Mouse (Mus musculus) hindbrain, embryonic 14.5 days (tissue): ENCODE data around the gene F830045P16Rik. TPM values are rescaled to one million over a fixed set of nuclear protein-coding genes. Genes with fewer than 3 reads are reported as not detected.

Source experiments
- ATAC-seq: fragments of 200-750 bp; cut with Nextera tagmentation; 2 replicates; pipeline ENCODE4 v1.8.0; 2017; ENCODE audit warnings: moderate number of reproducible peaks, mild to moderate bottlenecking, moderate TSS enrichment, moderate library complexity; ENCODE audit not compliant: low FRiP score
- DNase-seq: peaks from one replicate; pipeline ENCODE4 v3.0.0-alpha.2; 2015; ENCODE audit warnings: low spot score
- H3K27ac ChIP-seq: fragments of 300-500 bp; sonication (generic); 2 replicates; pipeline ENCODE4 v1.5.1; 2014; ENCODE audit warnings: mild to moderate bottlenecking, moderate library complexity
- H3K27me3 ChIP-seq: fragments of 300-500 bp; sonication (generic); 2 replicates; pipeline ENCODE4 v1.6.1; 2014; ENCODE audit warnings: mild to moderate bottlenecking, low read length, mixed read lengths; ENCODE audit not compliant: control insufficient read depth, insufficient read depth
- H3K36me3 ChIP-seq: fragments of 300-500 bp; sonication (generic); replicated peaks from 2 replicates; pipeline ENCODE4 v1.6.1; 2014; ENCODE audit not compliant: control insufficient read depth, insufficient read depth
- H3K4me1 ChIP-seq: fragments of 300-500 bp; sonication (generic); replicated peaks from 2 replicates; pipeline ENCODE4 v1.6.1; 2014; ENCODE audit warnings: antibody characterized with exemption, low read length, mixed read lengths; ENCODE audit not compliant: control insufficient read depth, insufficient read depth
- H3K4me2 ChIP-seq: fragments of 300-500 bp; sonication (generic); replicated peaks from 2 replicates; pipeline ENCODE4 v1.6.1; 2014; ENCODE audit warnings: mild to moderate bottlenecking, moderate library complexity
- H3K4me3 ChIP-seq: fragments of 300-500 bp; sonication (generic); replicated peaks from 2 replicates; pipeline ENCODE4 v1.5.1; 2014; ENCODE audit warnings: mild to moderate bottlenecking, low read length
- H3K9ac ChIP-seq: fragments of 300-500 bp; sonication (generic); 2 replicates; pipeline ENCODE4 v1.6.1; 2014
- H3K9me3 ChIP-seq: fragments of 300-500 bp; sonication (generic); 2 replicates; pipeline ENCODE4 v1.6.1; 2016; ENCODE audit warnings: low read length; ENCODE audit not compliant: control insufficient read depth
- WGBS: fragments of 180-500 bp; shearing (Covaris S2); extraction: QIAGEN DNeasy Blood & Tissue Kit; methylation state at CpG from one replicate; pipeline ENCODE4 v1.1.7; 2014; 5-methylcytosine and 5-hydroxymethylcytosine counted together
- polyA plus RNA-seq: library from polyadenylated mRNA; unstranded; fragments of >200 nt; fragmentation: Nextera tagmentation; extraction: Ambion mirVana; gene quantifications from 2 replicates; pipeline ENCODE4 v1.2.1, GENCODE M21; 2014

F830045P16Rik gene
- polyA plus RNA-seq: not detected in 2 replicates

DNA sequence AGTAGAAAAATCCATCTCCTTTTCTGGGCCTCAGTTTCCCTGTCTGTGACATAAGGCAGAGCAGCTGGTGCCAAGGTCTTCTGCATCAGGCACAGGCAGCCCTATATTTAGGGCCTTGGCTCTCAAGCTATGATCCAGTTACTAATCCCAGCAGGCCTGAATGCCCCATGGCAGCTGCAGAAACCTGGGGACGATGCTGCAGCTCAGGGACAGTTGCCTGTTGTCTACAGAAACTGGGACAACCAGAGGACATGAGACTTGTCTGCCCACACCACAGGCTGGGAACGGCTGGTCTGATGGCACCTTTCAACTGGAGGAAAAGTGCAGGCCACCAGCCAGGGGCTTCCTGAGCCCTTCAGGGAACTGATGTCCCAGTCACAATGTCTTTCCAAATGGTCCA, at the start of gene F830045P16Rik:
Gene F830045P16Rik, minus strand, starts transcription at position 226 of the 400 bp plus-strand sequence.
- ATAC-seq: no peak
- no peak for DNase-seq
- Histone ChIP-seq H3K4me2 (no peak within 1 kb of the TSS), H3K27ac (peak within 1 kb of the TSS; percentile 0; the same call in 1 of the 2 replicates), H3K4me1 (peaks cover 11% of the 10 kb centered on the region; the same call in 1 of the 2 replicates), H3K36me3 (no peaks in the 10 kb centered on the region), H3K9me3 (no peaks in the 10 kb centered on the region), H3K4me3 (no peak within 1 kb of the TSS), H3K27me3 (peaks cover 17% of the 10 kb centered on the region), H3K9ac (no peak within 1 kb of the TSS)
- 69% methylated on average over 2 of the region's 2 CpGs for WGBS

DNA sequence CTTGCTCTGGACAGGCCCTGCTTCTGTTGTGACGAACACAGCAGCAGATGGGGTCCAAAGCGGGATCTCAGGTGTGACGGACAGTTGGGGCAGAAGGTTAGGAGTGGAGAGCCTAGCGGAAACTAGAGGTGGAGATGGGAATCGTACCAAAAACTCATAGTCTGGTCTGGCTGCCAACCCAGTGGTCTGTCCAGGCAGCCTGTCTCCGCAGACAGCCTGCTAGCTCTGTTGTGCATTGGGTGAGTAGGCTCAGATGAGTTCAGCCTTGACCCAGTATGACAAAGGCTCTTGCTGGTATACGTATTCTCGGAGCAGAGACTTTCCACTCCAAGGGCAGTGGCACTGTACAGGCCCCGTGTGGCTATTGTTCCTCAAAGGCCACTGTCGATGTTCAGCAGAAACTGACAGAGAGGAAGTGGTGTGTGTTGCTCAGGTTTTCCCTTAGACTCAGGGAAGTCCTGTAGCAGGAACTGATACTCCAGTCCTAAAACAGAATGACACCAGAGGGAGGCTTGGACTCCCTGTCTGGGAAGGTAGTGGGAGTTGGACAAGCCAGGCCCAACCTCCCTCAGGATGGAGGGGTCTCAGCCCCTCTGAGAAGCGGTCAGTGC, 49.6 kb upstream of the F830045P16Rik start:
- H3K4me1 ChIP-seq: no peaks in the 10 kb centered on the region; the same call in 1 of the 2 replicates
- no peaks in the 10 kb centered on the region for H3K27me3 ChIP-seq
- H3K4me2 ChIP-seq: no peak overlapping the region
- no peak overlapping the region; the same call in 1 of the 2 replicates for H3K9ac ChIP-seq
- no peak overlapping the region for H3K4me3 ChIP-seq
- no peaks in the 10 kb centered on the region for H3K36me3 ChIP-seq
- no peaks in the 10 kb centered on the region for H3K9me3 ChIP-seq
- WGBS: 80% methylated on average over 11 of the region's 11 CpGs
- ATAC-seq (no peak), DNase-seq (no peak)
- no peak overlapping the region for H3K27ac ChIP-seq

DNA sequence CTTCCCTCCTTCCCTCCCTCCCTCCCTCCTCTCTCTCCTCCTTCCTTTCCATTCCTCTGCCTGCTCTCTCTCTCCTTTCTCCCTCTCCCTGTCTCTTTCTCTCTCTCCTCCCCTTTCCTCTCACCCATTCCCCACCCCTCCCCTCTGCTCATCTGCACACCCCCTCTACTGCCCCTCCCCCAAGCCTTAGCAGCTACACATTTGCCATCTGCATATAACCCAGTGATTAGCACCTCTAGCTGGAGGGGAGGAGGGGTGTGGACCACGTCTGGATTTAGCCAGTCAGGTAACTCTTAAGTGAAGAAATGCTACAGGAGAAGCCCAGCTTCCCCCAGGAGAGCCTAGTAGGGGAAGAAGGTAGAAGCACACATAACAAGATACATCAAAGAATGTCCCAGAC, 48.5 kb upstream of the F830045P16Rik start:
- Histone ChIP-seq H3K4me3 (no peak overlapping the region), H3K9ac (no peak overlapping the region), H3K4me1 (no peaks in the 10 kb centered on the region; the same call in 1 of the 2 replicates), H3K9me3 (no peaks in the 10 kb centered on the region), H3K27ac (no peak overlapping the region), H3K4me2 (no peak overlapping the region), H3K27me3 (no peaks in the 10 kb centered on the region), H3K36me3 (no peaks in the 10 kb centered on the region)
- no peak for DNase-seq
- ATAC-seq: no peak
- 7% methylated on average over 1 of the region's 1 CpGs for WGBS

DNA sequence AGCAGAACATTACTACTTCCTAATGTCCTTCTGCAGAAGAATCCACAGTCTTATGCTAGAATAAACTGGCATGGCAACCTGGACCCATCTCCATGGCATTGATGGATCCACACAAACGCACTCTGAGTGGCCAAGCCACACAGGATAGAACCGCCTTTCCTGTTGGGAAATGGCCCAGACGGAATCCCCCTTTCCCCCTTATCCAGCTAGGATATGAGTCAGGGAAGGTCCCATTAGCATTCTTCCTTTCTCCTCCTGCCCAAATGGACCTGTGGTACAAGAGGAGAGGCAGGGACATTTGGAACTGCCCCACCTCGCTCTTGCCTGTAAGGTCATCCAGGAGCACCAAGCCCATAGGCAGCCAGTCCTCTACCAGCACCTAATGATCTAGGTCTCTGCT, 45.9 kb upstream of the F830045P16Rik start:
- Histone ChIP-seq H3K36me3 (no peaks in the 10 kb centered on the region), H3K27me3 (no peaks in the 10 kb centered on the region), H3K9me3 (no peaks in the 10 kb centered on the region), H3K4me3 (no peak overlapping the region), H3K4me1 (no peaks in the 10 kb centered on the region; the same call in 1 of the 2 replicates), H3K4me2 (no peak overlapping the region), H3K27ac (no peak overlapping the region), H3K9ac (no peak overlapping the region)
- WGBS: 91% methylated on average over 4 of the region's 4 CpGs
- DNase-seq: no peak
- no peak for ATAC-seq

DNA sequence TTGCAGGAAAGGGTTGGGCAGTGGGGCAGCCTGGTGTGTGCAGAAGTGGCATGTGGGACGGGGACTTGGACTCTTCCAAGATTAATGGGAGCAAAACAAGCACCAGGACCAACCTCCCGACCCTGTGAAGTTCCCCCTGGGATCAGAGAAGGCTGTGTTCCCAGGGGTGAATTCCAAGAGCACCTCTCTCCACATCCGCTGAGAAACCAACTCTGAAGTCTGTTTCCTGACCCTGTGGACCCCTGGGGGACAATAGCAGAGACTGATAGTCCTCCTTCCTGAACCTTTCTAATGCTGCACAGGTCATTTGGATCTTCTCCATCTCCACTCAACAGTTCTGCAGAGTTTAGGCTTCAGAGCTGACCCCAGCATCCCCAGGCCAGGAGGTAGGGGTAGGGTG, 45.4 kb upstream of the F830045P16Rik start:
- no peak overlapping the region for H3K27ac ChIP-seq
- H3K9me3 ChIP-seq: no peaks in the 10 kb centered on the region
- no peaks in the 10 kb centered on the region for H3K27me3 ChIP-seq
- no peaks in the 10 kb centered on the region for H3K36me3 ChIP-seq
- ATAC-seq (no peak), DNase-seq (no peak)
- H3K4me3 ChIP-seq: no peak overlapping the region
- no peak overlapping the region for H3K4me2 ChIP-seq
- 50% methylated on average over 3 of the region's 3 CpGs for WGBS
- H3K9ac ChIP-seq: no peak overlapping the region
- H3K4me1 ChIP-seq: no peaks in the 10 kb centered on the region; the same call in 1 of the 2 replicates

DNA sequence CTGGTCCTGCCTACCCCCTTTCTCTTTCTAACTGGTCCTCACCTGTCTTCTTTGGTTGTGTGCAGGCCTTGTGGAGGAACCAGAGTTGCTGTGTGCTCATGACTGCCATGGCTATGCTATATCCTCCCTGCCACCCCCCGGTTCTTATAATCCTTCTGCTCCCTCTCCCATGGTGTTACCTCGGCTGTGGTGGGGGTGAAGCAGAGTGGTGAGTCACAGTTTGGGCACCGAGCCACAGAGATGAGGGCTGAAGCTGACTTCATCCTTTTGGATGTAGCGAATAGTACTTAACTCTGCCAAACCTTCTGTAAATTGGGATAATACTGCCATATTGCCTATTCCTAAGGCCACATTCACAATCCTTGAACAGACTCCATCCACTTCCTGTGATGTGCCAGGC, 44.3 kb upstream of the F830045P16Rik start:
- 90% methylated on average over 4 of the region's 4 CpGs for WGBS
- no peak overlapping the region for H3K9ac ChIP-seq
- no peak for DNase-seq

DNA sequence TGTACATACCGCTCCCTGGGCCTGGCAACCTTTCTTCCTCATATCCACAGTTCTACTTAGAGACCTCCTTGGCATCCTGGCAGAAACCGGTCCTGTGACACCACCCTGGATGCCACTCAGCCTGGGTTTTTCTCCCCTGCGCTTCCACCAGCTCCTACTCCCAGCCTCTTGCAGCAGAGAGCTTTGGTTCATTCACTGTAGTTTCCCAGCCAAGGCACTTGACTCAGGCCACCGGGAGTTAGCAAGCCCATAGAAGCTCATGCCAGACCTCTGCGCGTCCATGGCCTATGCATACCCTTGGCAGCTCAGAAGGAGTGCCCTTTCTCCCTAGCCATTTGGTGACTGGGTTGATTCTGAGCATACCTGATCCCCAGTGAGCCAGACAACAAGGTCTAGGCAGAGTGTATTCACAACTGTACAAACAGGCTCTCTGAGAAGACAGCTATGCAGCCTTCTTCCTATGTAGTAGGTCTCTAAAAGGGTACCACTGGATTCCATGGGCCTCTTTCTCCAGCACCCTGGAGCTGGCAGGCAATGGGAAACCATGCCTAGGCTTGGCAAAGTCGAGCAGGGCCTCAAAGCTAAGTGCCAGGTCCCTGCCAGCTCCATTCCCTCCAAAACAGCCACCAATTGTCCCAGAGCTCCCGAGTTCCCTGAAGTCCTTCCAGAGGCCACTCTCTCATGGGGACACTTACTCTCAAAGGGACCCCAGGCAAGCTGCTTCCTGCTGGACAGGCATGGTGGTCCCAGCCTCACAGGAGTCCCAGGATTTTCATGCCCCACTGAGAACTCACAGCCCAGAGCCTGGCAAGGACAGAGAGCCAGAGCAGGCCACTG, 40.4 kb upstream of the F830045P16Rik start:
- DNase-seq (no peak), ATAC-seq (no peak)
- Histone ChIP-seq H3K27me3 (no peaks in the 10 kb centered on the region), H3K4me1 (peaks cover 17% of the 10 kb centered on the region), H3K36me3 (no peaks in the 10 kb centered on the region), H3K27ac (no peak overlapping the region), H3K9me3 (no peaks in the 10 kb centered on the region), H3K4me3 (no peak overlapping the region), H3K9ac (no peak overlapping the region), H3K4me2 (no peak overlapping the region)
- WGBS: 83% methylated on average over 8 of the region's 8 CpGs

More for the DNA sequence above, 44.3 kb upstream of the F830045P16Rik start:
- Histone ChIP-seq H3K36me3 (no peaks in the 10 kb centered on the region), H3K4me2 (no peak overlapping the region), H3K27ac (no peak overlapping the region), H3K27me3 (no peaks in the 10 kb centered on the region), H3K9me3 (no peaks in the 10 kb centered on the region), H3K4me3 (no peak overlapping the region), H3K4me1 (no peaks in the 10 kb centered on the region; the same call in 1 of the 2 replicates)
- ATAC-seq: no peak

DNA sequence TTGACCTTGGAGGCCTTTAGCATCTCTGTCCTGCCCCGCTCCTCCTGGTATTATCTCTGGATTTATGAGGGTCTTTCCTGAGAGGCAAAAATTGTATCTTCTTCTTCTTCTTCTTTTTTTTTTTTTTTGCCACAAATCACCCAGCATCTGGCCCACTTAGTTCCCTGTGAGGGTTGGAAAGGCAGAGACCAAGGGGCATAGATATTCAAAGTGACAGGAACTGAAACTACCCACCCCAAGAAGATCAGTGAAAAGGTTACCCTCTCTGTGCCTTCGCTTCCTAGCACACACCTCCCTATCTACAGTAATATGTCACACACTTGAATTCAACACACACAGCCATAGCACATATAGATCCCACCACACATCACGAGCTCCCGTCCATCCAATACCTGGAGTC, 38.7 kb upstream of the F830045P16Rik start:
- Histone ChIP-seq H3K4me3 (no peak overlapping the region), H3K4me2 (peak overlapping the region; percentile 54), H3K27ac (peak overlapping the region; percentile 63; the same call in 1 of the 2 replicates), H3K4me1 (peaks cover 17% of the 10 kb centered on the region), H3K36me3 (no peaks in the 10 kb centered on the region), H3K9me3 (no peaks in the 10 kb centered on the region), H3K27me3 (no peaks in the 10 kb centered on the region), H3K9ac (no peak overlapping the region)
- ATAC-seq (no peak), DNase-seq (no peak)
- WGBS: 92% methylated on average over 4 of the region's 4 CpGs

DNA sequence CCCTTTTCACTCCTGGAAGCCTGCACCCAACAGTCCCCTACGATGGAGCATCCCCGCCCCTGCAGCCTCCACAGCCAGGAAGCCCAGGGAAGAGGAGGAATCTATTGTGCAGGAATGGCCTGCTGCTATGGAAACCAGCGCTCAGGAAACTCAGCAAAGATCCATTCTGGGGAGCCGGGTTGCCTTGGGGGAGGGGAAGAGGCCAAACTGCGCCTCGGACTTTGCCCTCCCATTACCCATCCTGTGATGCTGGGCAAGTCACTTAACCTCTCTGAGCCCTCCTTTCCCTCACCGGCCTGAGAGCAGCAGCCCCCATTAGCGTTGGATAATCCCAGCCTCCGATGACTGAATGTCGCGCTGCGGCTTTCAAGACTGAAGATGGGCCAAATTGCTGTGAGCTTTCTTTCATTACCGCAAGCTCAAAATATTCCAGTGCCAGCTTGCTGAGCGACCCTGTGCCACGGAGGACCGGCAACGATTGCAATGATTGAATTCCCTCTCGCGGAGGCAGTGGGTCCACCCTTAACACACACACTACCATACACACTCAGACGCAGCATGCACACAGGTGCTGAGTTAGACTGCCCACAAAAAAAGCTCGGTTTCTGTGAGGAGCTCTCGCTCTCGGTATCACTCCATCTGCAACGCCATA, 38.1 kb upstream of the F830045P16Rik start:
- peak overlapping the region; percentile 29 for H3K9ac ChIP-seq
- H3K4me3 ChIP-seq: peak overlapping the region; percentile 16
- peaks cover 17% of the 10 kb centered on the region for H3K4me1 ChIP-seq
- no peaks in the 10 kb centered on the region for H3K27me3 ChIP-seq
- DNase-seq (peak; percentile 60), ATAC-seq (peak; percentile 85)
- H3K4me2 ChIP-seq: peak overlapping the region; percentile 54
- peak overlapping the region; percentile 63 for H3K27ac ChIP-seq
- H3K9me3 ChIP-seq: no peaks in the 10 kb centered on the region
- H3K36me3 ChIP-seq: no peaks in the 10 kb centered on the region
- WGBS: 7% methylated on average over 24 of the region's 24 CpGs
